Mouse (Mus musculus) forebrain, embryonic 10.5 days (tissue): ENCODE data around the gene Hhatl. TPM values are rescaled to one million over a fixed set of nuclear protein-coding genes. Genes with fewer than 3 reads are reported as not detected.

ENCODE experiments used
- DNase-seq: peaks from one replicate; pipeline ENCODE4 v3.0.0-alpha.2; 2017; ENCODE audit warnings: low spot score; ENCODE audit errors: extremely low spot score
- H3K27ac ChIP-seq: fragments of 300-500 bp; sonication (generic); 2 replicates; pipeline ENCODE4 v1.5.1; 2016; ENCODE audit warnings: mild to moderate bottlenecking
- H3K27me3 ChIP-seq: fragments of 300-500 bp; sonication (generic); 2 replicates; pipeline ENCODE4 v1.6.1; 2016; ENCODE audit warnings: mild to moderate bottlenecking; ENCODE audit not compliant: poor library complexity, severe bottlenecking
- H3K36me3 ChIP-seq: fragments of 300-500 bp; sonication (generic); replicated peaks from 2 replicates; pipeline ENCODE4 v1.6.1; 2016; ENCODE audit warnings: mild to moderate bottlenecking, moderate library complexity
- H3K4me1 ChIP-seq: fragments of 300-500 bp; sonication (generic); 2 replicates; pipeline ENCODE4 v1.6.1; 2016
- H3K4me3 ChIP-seq: fragments of 300-500 bp; sonication (generic); 2 replicates; pipeline ENCODE4 v1.5.1; 2016; ENCODE audit warnings: mild to moderate bottlenecking, moderate library complexity
- H3K9me3 ChIP-seq: fragments of 300-500 bp; sonication (generic); 2 replicates; pipeline ENCODE4 v1.6.1; 2016; ENCODE audit warnings: mild to moderate bottlenecking, moderate library complexity
- WGBS: fragments of 180-500 bp; shearing (Covaris S2); methylation state at CpG from one replicate; pipeline ENCODE4 v1.1.7; 2016; 5-methylcytosine and 5-hydroxymethylcytosine counted together
- polyA plus RNA-seq: library from polyadenylated mRNA; unstranded; fragments of >200 nt; fragmentation: Nextera tagmentation; extraction: Ambion mirVana; gene quantifications from 2 replicates; pipeline ENCODE4 v1.2.1, GENCODE M21; 2016

The Hhatl gene
- polyA plus RNA-seq, 1 experiment from 2014 or later, result not detected

- Histone ChIP-seq H3K27me3 (no peaks in the 10 kb centered on the region), H3K4me1 (no peaks in the 10 kb centered on the region), H3K9me3 (no peaks in the 10 kb centered on the region), H3K27ac (no peak overlapping the region), H3K4me3 (no peak overlapping the region), H3K36me3 (peaks cover 81% of the 10 kb centered on the region)
- no peak for DNase-seq
- WGBS, result 94% methylated on average over 3 of the region's 3 CpGs
These were observed 51.1 kb downstream of the Hhatl start for GRCm38 (mm10) chr9:121741168-121741567.

GRCm38 (mm10) chr9:121740490-121740889 lies 51.8 kb downstream of the Hhatl start:
- Histone ChIP-seq H3K27me3 (no peaks in the 10 kb centered on the region), H3K4me1 (no peaks in the 10 kb centered on the region), H3K27ac (no peak overlapping the region), H3K36me3 (peaks cover 81% of the 10 kb centered on the region), H3K9me3 (no peaks in the 10 kb centered on the region), H3K4me3 (no peak overlapping the region)
- WGBS, result 93% methylated on average over 6 of the region's 6 CpGs
- DNase-seq, result no peak

Other genes starting within 250 kb of the Hhatl start
- gene Lyzl4, start 150.4 kb downstream of the Hhatl start, polyA plus RNA-seq, result not detected in 2 replicates
- 0.27 and 0.33 TPM in 2 replicates for gene Vipr1, start 149.8 kb downstream of the Hhatl start, polyA plus RNA-seq
- gene Sec22c, start 87.0 kb downstream of the Hhatl start, polyA plus RNA-seq, result 15.3 and 18.6 TPM in 2 replicates
- 85.3 and 87.5 TPM in 2 replicates for gene Ss18l2, start 82.2 kb downstream of the Hhatl start, polyA plus RNA-seq
- 52.9 and 60.5 TPM in 2 replicates for gene Nktr, start 73.3 kb downstream of the Hhatl start, polyA plus RNA-seq
- gene Zfp651, start 33.2 kb downstream of the Hhatl start, polyA plus RNA-seq, result 4.1 and 4.8 TPM in 2 replicates
- 0.12 TPM in 1 of 2 replicates, not detected in the other for gene Klhl40, start 14.9 kb downstream of the Hhatl start, polyA plus RNA-seq
- 2.6 and 2.7 TPM in 2 replicates for gene Ccdc13, start 47.0 kb upstream of the Hhatl start, polyA plus RNA-seq
- 229 and 238 TPM in 2 replicates for gene Higd1a, start 65.9 kb upstream of the Hhatl start, polyA plus RNA-seq
- gene Ackr2, start 105.8 kb upstream of the Hhatl start, polyA plus RNA-seq, result 0.42 and 0.50 TPM in 2 replicates
- not detected in 2 replicates for gene Cyp8b1, start 123.8 kb upstream of the Hhatl start, polyA plus RNA-seq
- 0.41 and 0.58 TPM in 2 replicates for gene Fam198a, start 158.5 kb upstream of the Hhatl start, polyA plus RNA-seq
- gene Pomgnt2, start 204.6 kb upstream of the Hhatl start, polyA plus RNA-seq, result 12.5 and 13.6 TPM in 2 replicates